Mouse (Mus musculus) ES-E14 (cell line): ENCODE results near the gene Mgll.

Source experiments
- CHD2 ChIP-seq: IDR thresholded peaks from 2 replicates; pipeline ENCODE4 v1.6.1; 2014; ENCODE audit warnings: mild to moderate bottlenecking, low read depth, low read length, inconsistent platforms
- ZNF384 ChIP-seq: IDR thresholded peaks from 2 replicates; pipeline ENCODE4 v1.6.1; 2012; ENCODE audit warnings: low read depth, low read length, inconsistent platforms

DNA sequence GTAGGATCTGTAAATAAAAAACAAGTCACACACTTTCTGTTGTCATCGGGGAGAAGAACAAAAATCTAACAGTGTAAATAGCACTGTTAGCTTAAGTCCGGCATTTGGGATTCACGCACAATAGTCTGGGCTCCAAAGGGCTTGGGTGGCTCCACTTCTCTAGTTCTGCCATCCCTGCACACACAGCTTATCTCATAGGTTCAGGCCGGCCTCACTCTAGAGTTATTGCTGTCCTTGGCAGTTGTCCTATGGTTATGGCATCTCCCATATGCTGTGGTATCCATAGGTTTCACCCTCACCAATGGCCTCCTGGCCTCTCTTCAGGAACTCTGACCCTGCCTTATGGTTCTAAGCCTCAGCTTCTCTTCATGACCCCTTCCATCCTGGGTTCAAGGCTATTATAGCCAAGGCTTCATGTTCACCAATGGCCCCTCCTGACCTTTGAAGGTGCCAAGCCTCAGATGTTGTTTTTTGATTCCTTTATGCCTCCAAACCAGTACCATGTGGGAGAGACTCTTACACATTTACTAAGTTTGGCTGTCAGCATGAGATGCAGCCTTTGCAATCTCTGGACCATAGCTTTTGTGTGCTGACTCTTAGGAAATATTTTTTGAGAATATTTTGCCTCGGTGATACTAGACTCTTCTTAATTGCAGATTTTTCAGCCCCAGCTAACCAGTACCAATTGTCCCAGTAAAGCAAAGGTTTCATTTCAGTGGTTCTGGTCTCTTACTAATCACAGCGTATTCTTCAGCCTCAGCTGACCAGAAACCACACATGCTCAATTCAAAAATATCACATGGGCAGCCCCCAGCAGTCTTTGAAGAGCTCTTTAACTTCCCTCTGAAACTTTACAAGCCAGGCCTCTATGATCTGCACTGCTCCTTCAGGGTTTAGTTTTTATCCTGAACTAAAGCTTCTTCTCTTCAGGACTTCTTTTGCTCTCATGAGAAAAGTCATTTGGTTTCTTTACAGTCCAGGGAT lies 47.2 kb upstream of the Mgll start:
- TF ChIP-seq ZNF384 (no peak), CHD2 (no peak)
